Mouse (Mus musculus): ENCODE measurements around the gene Filip1.
"Not testable (repeated sequence)": the region's sequence is repeated elsewhere in the genome, so short reads cannot be mapped to it uniquely, and the experiment has no call there.

Filip1 gene

GRCm38 (mm10) chr9:80012751-80013150 lies at the start of gene Filip1:
Gene Filip1, minus strand, starts transcription at chr9:80012851.
- CTCF ChIA-PET, result no interaction called here

GRCm38 (mm10) chr9:80057690-80058089 lies 45.0 kb upstream of the Filip1 start:
- CTCF ChIA-PET, result interaction anchor here (0.6 kb wide), 1 partner anchor 1257 kb away, joined by 3 read pairs; no protein-coding TSS in a partner anchor

DNA sequence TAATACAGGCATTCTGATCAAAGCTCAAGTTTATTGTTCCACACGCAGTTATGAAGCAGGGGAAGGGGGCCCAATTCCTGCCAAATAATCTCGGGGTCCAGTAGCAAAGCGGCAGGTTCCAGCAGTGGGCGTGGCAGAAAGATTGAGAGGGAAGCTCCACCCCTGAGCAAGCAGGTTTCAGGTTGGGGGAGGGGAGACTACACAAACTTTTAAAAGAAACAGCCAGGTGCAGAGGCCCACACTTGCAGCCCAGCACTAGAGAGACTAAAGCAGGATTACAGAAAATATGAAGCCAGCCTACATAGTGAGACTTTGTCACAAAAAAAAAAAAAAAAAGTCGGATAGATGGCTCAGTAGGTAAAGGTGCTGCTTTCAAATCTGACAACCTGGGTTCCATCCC lies 40.3 kb upstream of the Filip1 start:
- CTCF ChIA-PET, result no interaction called here

- CTCF ChIA-PET, result not testable (repeated sequence)
Measured at GRCm38 (mm10) chr9:80049271-80049670, 36.6 kb upstream of the Filip1 start.

- CTCF ChIA-PET, result not testable (repeated sequence)
Measured at GRCm38 (mm10) chr9:80044301-80044700, 31.6 kb upstream of the Filip1 start.

DNA sequence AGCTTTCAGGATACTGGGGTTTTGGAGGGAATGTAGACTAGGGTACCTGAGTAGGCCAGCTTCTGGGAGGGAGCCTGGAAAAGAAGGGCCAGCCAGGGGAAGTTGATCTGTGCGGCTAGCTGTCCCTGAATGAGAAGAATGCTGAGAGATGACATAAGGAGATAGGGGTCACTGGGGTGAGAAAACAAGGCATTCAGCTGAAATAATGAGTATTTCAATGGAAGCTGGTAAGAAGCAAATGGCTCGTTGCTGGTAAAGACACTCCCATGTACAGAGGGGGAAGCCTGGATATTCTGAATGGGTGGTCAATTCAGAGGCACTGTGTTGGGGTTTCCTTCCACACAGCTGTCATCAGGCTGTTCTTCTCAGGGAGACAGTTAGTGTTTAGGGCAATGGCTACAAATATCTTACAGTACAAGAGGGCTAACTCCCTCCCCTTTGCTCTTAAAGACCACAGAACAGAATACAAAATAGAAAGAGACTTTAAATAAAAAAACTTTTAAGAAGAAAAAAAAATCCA lies 26.7 kb upstream of the Filip1 start:
- CTCF ChIA-PET, result no interaction called here

DNA sequence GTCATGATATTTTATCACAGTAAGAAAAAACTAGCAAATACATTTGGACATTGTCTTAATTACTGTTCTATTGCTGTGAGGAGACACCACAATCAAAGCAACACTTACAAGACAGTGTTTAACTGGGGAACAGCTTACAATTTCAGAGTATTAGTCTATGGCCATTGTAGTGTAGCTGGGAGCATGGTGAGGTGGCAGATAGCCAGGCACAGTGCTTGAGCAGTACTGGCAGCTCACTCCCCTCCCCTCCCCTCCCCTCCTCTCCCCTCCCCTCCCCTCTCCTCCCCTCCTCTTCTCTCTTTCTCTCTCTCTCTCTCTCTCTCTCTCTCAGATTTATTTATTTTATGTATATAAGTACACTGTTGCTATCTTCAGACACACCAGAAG lies 25.3 kb upstream of the Filip1 start:
- CTCF ChIA-PET, result no interaction called here

- CTCF ChIA-PET, result no interaction called here
Measured at GRCm38 (mm10) chr9:80037262-80037996, 24.8 kb upstream of the Filip1 start.

DNA sequence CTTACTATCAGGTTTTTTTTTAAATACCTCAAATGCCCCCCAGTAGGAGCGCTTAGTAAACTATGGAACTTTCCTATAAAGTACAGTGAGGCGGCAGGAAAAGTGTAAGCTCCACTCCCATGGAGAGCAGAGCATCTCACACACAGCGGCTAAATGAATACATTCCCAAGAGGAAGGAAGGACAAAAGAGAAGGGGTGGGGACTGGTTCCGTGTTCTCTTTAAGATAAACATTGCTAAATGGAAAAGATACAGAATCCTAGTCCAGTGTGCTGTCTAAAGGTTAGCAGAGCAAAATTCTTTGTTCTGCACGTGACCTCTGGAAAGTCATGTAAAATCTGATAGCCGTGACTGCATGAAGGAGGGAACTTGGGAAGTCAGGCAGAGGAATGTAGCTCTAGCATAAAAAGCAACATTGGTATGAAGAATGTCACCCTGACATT lies 13.9 kb upstream of the Filip1 start:
- CTCF ChIA-PET, result no interaction called here

DNA sequence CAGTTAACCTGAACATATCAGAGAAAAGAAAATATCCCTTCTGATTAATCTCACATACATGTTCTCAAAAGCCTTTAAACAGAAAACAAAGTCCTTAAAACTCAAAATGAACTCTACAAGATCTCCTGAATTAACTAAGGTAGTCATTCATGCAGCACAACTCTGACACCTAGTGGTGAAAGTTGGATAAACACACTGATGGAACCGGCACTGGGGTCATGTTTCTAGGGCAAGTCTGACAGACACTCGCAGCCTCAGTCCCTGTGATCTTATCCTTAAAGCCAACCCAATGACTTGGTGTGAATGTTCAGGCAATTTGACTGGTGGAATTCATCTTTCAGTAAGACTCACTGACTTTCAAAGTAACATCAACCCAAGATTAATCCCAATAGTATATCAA lies 13.4 kb upstream of the Filip1 start:
- CTCF ChIA-PET, result no interaction called here

DNA sequence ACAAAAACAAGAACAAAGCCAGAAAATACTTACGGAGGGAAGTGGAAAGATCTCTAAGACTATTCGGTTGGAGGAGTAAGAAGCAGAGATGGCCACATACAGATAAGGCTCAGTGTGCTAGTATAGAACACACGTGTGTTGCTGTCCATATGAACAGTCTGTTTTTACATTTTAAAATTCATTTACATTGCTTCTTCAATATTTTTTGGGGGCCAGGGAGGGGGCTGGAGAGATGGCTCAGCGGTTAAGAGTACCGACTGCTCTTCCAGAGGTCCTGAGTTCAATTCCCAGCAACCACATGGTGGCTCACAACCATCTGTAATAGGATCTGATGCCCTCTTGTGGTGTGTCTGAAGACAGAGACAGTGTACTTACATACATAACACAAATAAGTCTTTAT lies 12.7 kb upstream of the Filip1 start:
- CTCF ChIA-PET, result not testable (repeated sequence)

DNA sequence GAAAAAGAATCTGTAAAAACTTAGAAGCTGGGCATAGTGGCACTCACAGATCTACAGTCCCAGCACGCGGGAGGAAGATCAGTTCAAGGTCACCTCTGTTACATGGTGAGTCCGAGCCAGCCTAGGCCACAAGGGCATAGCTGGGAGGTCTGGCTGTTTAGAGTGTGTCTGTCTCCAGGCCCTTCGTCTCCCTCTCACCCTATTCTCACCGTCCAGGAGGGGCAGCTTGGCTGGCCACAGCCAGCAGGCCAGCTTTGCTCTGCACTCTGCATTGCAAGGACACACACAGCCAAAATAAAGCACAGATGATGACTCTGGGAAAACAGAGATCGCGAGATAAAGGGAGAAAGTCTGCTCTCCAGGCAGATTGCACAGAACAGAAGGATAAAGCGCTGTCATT lies 10.2 kb upstream of the Filip1 start:
- CTCF ChIA-PET, result no interaction called here

- CTCF ChIA-PET, result no interaction called here
Measured at GRCm38 (mm10) chr9:80021648-80022047, 9.0 kb upstream of the Filip1 start.

DNA sequence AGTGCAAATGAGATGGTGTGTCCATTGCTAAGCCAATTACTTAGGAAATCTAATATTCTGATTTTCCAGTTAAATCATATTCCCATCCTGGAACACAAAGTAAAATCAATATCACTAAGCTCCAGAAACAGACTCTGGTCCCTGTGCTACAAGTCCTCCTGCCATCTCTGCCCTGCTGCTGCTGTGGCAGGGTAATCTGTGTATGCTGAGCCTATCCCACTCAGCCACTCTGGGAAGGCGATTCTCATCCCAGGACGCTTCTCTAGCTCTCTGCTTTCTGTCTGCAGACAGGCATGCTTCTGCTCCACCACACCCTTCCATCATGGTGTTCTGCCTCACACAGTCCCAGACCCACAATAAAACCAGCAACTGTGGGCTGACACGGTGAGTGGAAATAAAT lies 7.8 kb upstream of the Filip1 start:
- CTCF ChIA-PET, result no interaction called here

DNA sequence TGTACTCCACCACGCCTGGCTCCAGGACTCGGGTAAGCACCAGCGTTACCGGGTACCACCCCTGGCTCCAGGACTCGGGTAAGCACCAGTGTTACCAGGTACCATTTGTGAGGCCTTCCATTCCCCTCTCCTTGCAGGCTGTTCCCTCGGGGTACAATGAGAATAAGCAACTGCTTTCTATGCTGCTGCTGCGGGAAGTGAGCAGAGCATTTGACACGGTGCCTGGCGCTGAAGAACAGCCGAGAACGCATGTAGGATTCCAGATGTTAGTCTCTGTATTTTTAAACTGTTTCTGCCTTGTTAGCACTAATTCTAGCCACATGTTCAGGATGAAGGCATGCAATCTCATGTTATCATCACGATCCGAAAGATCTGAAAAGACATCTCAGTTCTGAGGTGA lies 635 bp downstream of the Filip1 start:
- CTCF ChIA-PET, result no interaction called here

DNA sequence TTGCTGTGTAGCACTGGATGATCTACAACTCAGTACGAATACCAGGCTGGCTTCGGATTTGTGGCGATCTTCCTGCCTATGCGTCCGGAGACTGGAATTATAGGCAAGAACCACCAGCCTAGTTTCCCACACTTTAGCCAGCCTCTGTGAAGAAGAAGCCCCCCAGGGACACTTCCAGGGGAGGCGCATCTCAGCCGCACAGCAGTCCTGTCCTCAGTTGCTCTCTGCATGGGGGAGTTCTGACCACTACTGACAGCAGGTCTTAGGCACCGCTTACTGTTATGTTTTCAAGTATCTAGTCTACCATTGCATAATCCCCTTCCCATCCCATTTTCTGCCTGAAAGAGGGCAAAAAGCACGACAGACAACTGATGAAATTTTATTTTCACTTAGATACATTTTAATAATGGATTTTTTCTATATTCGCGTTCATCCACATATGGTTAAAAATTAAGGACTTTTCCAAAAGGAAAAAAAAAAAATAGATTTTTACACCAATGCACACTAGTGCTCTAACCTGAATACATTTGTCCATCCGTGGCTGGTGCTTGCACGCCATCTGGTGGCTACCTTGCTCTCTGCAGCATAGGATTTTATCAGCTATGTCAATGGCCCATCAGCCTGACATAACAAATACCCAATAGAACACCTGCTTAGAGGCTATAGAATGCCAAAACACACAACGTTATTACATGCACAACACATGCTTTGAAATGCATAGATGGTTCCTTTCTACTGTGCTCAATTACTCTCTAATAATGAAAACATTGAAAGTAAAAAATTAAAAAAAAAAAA lies 10.1 kb downstream of the Filip1 start:
- CTCF ChIA-PET, result interaction anchor here (0.7 kb wide), 2 partner anchors 80 to 670 kb away, joined by 5 to 10 read pairs; no protein-coding TSS in a partner anchor

DNA sequence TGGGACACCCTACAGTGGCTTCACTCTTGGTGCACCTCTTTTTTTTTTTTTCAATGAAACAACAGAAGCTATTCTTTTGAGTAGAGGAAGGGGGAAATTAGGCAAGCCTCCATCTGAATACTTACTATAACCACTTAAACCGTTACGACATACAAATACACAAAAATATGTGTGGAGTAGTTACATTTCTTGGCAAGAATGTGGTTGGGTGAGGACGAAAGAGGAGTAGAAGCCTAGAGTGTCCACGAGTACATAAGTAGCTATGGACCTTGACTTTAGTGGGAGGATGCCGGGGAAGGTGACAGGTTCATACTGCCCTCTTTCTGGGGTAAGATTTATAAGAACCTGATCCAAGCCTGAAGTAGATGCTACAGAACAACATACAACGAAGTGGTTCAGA lies 15.4 kb downstream of the Filip1 start:
- CTCF ChIA-PET, result no interaction called here

DNA sequence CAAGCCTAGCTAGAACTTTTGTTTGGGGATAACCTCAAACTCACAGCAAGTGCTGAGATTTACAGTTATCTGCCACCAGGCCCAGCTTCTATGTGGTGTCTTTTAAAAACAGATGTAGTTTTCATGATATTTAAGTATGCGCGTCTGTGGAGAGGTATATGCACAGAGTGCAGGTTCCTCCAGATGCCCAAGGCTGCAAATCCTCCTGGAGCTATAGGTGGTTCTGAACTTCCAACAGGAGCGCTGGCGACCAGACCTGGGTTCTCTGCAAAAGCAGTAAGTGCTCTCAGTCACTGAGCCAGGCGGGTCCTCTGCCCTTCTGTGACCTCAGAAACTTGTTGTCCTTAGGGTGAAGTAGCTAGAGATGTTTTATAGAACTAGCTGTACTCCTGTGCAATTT lies 18.4 kb downstream of the Filip1 start:
- CTCF ChIA-PET, result interaction anchor here (0.7 kb wide), 1 partner anchor 48 kb away, joined by 4 read pairs; no protein-coding TSS in a partner anchor

DNA sequence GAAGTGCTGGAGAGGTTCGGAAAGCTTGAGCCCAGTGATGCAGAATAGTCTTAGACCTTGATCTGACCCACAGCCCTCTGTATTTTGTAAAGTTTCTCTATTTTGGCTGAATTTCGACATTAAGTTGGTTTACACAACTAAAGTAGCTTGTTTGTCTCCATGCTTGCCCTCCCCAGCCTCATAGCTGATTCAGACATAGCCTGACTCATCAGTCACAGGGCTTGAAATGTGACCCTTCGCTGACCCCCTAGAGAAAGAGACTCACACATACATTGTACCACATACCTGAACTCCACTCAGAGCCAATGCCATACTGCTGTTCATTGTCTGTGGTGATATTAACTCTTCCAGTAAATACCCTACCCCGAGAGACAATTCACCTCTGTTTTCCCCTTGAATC lies 19.6 kb downstream of the Filip1 start:
- CTCF ChIA-PET, result no interaction called here

- CTCF ChIA-PET, result no interaction called here
Measured at GRCm38 (mm10) chr9:79990456-79991017, 22.1 kb downstream of the Filip1 start.

GRCm38 (mm10) chr9:79989703-79990102 lies 22.9 kb downstream of the Filip1 start:
- CTCF ChIA-PET, result interaction anchor here (0.7 kb wide), 1 partner anchor 81 kb away, joined by 3 read pairs; no protein-coding TSS in a partner anchor

- CTCF ChIA-PET, result interaction anchor here (0.7 kb wide), 1 partner anchor 82 kb away, joined by 3 read pairs; no protein-coding TSS in a partner anchor
Measured at GRCm38 (mm10) chr9:79989061-79989460, 23.6 kb downstream of the Filip1 start.

GRCm38 (mm10) chr9:79983244-79983643 lies 29.4 kb downstream of the Filip1 start:
- CTCF ChIA-PET, result no interaction called here
